Mouse (Mus musculus) frontal cortex, postnatal 36 days (tissue): Measurements from ENCODE around the gene Dmd.

ENCODE experiments used
- DNase-seq, 2 experiments: peaks; one replicate each; pipeline ENCODE4 v3.0.0; 2022; ENCODE audit warnings: low spot score in 2 of 2

Gene Dmd

DNA sequence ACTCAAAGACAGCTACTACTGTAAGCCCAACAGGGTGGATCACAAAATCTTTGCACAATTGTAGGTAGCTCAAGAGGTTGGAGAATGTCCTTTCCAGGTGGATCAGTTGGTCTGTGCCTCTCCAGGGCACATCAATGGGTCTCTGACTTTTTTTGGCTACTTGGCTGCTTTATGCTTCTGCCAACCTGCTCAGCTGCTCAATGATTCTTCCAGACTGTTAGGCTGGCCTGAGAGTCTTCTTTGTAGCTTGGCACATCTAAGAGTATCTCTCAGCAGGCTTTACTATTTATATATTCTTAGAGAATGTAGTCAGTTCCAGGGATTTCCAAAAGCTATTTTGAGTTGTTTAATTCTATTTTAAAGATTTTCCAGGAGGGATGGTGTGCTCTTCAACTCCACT is 1416.3 kb downstream of the Dmd start:
- no peak for DNase-seq

DNA sequence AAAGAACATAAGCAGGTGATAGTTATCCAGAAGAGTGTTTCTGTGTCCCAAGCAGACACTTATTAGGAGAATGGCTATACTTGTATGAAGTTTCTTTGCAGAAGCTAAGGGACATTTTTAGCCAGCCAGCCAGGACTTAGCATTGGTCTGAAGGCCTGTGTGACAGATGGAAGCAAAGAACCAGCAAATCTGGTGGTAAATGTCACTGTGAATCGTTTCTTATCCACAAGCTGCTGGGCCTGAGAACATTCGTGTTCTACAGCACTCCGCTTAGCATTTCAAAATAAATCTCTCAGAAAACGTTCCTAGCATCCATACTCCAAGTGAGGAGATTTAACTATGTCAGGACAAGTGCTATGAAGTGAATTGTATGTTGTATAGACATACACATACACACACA is 1486.9 kb downstream of the Dmd start:
- peak in 1 of 2 experiments; percentile 11 for DNase-seq

DNA sequence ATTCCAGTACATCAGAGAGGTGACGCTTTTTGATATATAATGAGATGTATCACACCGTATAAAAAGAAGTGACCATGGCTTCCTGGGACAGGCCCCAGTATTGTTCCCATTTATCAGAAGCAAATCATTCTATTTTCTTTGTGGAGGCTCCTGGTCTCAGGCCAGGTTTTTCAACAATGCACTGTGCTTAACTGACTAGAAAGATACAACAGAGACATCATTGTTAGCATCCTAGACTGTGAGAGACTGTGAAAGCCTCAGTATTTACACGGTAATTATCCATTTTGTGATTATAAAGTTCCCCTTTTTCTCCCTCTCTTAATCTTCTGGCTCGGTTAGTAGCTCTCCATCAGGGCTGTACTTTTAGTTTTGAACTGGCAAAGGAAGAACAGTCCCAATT is 1487.9 kb downstream of the Dmd start:
- DNase-seq: no peak

DNA sequence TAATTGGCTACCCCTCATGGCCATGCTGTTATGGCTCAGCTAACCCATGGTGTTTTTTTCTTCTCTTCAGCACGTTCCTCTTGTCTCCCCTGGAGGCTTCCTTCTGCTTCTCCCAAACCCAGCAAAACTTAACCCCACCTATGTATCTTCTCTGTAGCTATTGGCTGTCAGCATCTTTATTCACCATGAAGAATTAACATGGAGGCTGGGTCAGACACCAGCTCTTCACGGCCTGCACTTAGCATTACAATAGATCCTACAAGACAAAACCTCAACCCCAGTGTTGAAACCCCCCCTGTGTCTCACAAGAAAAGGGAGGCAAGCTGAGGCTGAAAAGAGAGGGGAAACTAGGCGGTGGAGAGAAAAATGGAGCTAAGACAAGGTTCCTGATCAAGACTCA is 1494.3 kb downstream of the Dmd start:
- no peak for DNase-seq

DNA sequence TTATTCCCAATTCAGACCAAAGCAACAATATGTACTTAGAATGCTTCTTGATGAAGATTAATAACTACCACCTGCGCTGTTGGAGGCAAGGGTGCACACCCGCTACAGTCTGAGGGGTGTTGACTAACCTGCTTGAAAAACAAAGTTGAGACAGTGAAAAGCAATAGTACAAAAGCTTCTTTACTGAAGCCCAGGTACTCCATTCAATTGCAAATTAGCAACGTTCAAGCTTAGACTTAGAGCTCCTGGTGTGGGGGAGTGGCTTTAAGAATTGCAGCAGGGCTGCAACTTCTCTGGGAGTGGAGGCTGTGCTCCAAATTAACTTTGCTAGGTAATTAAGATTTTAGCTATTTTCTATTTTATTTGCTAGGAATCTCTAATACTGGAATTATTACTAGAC is 1495.3 kb downstream of the Dmd start:
- DNase-seq: no peak

DNA sequence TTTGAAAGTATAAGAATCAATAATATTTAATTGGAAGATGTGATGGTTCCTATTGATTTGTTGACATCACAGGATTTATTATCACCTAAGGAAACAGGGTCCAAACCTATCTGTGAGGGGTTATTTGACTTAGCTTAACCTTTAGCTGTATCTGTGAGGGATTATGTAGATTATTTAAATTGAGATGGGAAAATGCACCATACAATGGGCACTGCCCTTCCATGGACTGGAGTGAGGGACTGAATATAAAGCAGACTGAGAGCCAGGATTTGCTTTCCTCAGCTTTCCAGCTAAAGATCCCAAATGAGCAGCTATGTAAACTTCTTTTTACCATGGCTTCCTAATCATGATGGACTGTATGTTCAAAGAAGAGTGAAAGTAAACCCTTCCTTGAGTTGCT is 1496.0 kb downstream of the Dmd start:
- DNase-seq: no peak

DNA sequence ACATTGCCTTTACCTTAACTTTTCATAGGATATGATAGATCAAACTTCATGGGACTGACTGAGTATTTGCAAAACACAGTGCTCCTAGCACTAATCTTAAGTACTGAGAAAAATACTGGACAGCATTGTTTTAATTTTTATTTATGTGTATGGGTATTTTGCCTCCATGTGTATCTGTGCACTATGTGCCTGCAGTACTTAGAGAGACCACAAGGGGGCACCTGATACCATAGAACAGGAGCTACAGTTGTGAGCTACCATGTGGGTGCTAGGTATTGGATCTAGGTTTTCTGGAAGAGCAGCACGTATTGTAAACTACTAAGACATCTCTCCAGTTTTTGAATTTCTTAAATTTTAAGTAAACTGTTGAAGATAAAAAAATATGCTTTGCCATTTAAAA is 1505.8 kb downstream of the Dmd start:
- DNase-seq: no peak

DNA sequence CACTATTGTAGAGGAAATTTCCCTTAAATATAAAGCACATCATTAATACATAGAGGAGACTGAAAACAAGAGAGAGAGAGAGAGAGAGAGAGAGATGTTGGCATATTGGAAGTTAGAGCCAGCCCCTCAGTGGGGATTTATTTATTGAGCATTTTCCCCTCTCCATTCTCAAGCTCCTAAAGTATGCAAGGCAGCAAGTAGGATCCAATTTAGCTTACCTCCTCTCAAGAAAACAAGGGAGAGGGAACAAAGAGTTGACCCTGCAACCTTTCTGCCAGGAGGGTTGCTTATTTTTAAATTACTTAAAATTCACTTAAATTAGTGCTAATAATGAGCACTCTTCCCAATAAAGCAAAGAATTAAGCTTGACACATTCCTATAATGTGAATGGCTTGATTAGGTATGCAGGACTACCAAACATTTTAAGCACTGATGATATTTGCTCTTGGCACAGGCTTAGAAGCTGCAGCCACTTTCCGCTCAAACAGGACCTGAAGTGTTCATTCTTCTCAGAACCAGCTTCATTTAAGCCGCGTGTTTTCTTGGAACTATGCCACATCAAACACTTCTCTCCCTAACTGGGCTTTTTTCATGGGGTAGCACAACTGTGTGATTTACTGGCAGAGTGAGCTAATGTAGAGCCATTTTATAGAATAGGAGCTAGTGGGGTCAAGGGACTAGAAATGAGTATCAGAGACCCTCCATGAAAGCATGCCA is 1566.1 kb downstream of the Dmd start:
- no peak for DNase-seq

DNA sequence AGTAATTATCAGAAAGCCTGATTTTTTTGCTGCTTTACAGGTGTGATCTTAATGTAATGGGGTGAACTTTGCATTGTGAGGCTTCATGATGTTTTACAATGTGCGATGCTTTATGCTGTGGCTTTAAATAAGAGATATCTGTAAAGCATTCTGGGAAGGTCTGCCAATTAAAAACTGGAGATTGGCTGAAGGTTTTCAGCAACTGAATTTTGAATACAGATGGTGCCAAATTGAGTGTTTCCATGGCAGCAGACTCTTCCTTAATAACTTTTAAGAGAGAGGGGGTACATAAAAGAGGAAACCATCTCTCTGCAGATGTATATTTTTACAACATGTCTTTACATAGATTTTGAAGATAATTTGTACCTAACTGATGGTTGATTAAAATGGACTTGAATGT is 1603.3 kb downstream of the Dmd start:
- no peak for DNase-seq

DNA sequence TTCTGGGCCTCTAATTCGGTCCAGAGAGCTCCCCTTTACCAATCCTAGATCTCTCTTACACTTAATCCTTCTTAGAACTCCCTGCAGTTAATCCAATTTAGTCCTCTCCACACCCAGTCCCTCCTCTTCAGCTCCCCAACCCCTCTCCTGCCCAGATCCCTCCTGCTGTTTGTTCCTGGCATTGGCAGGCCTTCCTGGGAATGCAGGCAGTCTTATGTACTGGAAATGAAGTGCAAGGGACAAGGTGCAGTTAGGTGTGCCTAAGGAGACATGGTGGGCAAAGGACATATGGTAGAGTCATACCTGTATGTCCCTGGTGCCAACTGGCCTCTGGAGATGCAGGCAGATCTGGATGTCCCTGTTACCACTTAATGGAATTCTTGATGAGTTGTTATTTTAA is 1604.8 kb downstream of the Dmd start:
- no peak for DNase-seq

DNA sequence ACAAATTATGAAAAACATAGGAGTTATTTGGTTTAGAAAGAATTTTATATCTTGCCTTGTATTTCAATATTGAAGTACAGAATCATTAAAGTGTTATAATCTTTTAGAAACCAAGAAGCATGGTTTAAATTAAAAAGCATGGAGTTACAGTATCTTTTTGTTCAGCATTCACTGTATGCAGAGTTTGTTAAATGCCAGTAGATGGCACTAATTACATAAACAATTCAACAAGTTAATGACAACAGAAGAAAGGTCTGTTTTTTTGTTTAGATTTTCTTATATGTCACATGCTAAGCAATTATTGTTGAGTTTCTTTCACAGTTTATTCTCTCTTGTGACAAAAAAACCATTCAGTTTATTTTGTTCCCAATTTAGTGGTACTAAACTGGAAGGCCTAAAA is 1649.8 kb downstream of the Dmd start:
- no peak for DNase-seq

DNA sequence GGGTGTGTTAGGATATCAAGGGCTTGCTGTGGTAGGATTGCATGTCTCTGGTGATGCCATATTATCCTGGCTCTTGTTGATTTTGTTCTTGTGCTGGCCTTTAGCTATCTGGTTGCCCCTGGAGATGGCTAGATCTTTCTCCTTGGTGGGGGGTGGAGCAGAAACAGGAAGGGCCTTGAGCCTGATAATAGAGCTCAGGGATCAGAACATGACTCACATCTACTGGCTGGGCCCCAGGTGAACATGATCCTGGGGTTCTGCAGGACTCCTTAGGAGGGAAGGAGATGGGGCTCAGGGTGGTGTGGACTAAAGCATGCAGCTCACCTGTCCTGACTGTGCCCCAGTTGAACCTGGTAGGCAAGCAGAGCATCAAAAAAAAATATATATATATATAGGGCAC is 1691.8 kb downstream of the Dmd start:
- DNase-seq: no peak

DNA sequence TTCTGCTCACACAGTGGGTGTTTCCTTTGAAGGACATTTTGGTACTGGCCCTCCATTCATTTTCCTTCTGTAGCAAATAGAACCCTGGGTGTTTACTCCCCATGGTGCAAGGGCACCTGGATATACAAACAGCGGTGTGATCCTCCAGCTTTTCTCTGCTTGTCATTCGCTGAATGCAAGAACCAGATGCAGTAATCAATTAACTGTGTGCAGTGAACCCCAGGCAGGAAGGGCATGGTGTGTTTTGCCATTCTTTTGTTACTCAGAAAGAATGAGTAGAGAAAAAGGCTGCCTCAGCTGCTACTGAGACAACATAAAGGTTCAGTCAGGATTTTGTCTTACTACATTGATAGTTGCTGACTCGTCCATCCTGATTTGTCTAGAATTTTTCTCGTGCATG is 1799.0 kb downstream of the Dmd start:
- DNase-seq: no peak

DNA sequence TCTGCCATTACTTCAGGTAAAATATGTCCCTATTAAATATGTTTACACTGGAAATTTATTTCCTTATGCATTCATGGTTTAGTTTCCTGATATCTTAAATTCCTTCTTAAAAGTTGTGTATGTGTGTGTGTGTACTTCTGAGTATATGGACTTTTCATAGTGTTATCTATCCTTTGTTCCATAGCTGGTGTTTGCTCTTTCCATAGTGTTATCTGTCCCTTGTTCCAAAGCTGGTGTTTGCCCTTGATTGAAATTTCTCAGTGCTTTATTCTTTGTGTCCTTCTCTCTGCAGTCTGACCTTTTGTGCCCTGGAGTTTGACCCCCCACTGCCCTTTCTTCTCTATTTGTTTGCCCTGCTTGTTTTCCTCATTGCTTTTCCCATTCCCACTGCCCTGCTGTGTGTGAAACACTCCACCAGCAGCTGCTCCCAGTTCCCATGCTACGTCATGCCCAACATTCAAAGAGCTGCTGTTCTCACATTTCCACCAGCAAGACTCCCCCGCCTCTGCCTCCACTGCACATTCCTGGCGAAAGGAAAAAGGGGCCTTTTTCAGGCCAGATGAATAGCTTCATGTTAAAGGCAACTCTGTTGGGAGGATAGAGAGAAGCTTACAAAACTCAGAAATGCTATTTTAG is 1911.5 kb downstream of the Dmd start:
- DNase-seq: peak; percentile 33 to 49

DNA sequence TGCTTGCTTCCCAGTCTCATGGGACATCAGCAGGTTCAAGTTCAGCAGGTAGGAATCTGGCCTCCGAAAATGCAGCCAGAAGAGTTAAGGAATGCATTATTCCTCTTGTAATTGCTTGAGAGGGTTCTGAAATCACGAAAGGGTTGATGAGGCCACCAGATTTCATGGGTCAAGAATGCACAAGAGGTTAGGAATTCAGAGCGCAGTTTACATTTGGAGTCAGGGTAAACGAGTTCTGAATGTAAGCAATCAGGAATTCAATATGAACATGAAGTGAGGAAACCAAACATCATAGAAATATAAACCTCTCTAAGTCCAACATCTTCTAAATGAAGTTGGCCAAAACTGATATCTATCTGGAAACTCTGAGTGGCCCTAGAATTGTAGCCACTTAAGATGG is 1924.4 kb downstream of the Dmd start:
- no peak for DNase-seq

DNA sequence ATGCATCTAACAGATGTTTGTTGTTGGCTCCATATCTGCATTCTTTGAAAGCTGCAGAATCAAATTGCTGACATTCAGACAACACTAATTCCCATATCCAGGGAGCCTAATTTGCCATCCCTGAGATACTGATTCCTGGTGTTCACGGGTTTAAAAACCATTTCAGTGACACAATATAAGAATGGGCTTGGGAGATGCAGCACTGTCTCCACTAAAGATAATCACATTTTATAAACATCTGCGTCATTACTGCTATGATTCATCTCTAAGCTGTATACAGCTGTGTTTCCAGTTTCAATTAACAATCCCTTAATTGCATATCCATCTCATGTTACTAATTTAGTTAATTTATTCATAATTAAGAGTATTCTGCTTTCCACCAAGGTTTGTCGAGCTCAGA is 1929.5 kb downstream of the Dmd start:
- DNase-seq: no peak

DNA sequence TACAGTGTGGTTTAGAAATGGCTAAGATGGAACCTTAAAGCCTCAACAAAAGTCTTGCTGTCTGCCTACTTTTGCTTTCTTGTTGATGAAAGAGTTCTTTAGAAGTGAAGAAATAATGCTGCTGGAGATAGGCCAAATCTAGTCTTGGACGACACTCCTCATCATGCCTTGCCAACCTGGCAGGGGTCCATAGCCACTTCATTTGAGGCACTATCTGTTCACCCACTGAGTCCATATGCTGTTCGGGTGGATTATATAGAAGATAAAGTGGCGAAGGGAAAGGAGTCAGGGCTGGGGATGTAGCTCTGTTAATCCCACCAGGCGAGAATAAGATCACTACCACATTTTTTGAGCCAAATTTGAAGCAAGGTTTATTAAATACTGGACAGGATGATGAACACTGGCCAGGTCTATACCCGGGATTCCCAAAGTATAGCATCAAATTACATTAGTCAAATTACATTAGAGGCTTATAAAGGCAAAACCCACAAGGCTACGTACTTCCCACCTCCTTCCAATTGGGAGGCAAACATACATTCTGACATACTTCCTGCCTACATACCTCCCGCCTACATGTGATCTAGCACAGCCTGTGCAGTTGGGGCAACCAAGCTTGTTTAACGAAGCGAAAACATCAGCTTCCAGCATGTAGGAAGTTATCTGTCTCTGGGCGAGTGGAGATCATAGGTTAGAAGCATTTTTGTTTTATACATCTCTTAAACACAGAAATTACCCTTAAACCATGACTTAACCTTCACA is 1984.2 kb downstream of the Dmd start:
- DNase-seq: peak; percentile 10 to 26

DNA sequence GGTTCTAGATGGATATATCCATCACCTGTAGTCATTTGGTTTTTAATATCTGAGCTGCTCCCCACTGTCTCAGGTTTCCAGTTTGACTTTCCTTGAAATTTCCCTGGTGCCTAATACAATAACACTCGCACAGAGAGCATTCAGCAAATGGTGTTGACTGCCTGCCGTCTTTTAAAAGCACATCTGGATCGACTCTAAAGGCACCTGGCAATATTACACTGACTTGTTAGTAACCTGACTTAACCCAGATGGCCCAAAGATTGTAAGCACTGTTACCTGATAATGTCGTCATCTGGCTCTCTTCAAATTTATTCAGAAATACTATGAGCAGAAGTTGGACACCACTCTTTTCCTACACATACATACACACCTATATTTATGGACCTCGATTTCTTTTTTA is 2011.9 kb downstream of the Dmd start:
- DNase-seq: no peak

DNA sequence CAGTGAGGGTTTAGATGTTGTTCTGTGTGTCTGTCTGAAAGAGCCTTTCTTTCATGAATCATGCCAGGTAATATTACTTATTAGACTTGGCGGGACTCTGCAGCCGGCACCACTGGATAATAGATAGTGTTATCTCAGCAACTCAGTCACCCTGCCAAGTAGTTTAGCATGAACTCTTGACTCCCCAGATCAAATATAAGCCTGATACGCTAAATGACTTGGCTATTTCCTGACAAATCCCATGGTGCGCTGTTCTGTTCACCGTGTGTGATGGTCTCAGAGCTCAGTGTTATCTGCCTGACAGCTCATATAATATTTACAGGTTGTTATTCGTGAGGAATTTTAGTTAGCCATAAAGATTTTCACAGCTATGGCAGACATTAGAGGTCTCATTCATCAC is 2012.3 kb downstream of the Dmd start:
- no peak for DNase-seq

DNA sequence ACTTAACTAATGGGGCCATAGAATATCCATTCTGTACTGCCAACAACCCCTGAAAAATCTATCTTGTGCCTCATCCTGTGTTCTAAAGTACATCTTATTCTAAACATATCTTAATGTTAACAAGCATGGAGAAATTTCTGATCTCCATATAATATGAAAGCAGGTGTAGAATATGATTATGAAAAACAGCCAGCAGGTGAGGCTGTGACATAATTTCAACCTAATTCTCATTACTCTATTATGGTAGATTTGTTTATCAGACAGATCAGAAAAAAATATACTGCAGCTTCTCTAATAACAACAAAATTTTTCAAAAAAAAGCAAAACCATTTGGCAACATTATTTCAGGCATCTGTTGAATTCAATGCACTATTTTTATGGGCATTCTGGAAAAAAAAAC is 2059.6 kb downstream of the Dmd start:
- no peak for DNase-seq

DNA sequence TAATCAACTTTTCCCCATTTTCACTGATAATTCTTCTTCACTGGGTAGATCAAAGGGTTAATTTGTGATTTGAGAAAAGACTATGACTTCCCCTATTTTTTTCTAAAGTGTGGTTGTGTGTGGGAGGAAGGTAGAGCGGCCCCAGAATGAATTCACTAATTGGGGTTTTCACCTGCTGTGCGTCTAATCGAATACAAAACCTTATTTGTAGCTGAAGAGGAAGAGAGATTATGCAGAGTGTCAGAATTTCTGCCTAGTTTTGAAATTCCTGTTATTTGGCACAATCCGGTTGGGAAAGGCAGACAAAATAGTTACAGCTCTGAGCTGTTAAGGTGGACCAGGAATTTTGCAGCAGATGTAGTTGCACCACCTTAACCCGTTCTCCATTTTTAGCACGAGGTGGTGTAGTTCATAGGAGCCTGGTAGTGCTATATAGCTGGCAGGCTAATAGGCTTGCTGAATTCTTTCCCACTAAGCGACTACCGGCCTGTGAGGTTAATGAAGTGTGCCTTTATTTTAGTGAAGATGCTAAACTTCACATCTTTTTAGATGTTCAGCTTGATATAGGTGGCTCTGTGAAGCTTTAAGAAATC is 2092.9 kb downstream of the Dmd start:
- no peak for DNase-seq

DNA sequence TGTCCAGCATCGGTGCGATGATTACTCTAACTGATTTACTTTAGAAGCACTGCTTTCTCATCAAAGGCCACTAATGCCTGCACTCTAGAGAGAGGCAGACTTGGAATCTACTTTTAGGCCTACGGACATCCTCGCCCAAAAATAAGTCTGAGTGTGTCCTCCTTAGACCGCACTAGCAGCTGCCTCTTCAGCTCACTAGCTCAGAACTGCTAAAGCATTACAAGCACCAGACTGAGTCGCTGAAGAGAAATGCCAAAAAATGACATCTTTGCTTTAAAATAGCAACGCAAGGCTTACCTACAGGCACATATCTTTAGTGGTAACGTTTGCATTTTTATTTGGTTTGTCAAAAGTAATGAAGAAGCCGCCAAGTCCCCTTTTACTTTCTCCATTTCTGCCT is 2098.0 kb downstream of the Dmd start:
- DNase-seq: no peak
